Mouse (Mus musculus) megakaryocyte, embryonic 14.5 days (primary cell): ENCODE results near the gene Gnrhr. TPM values are rescaled to one million over a fixed set of nuclear protein-coding genes. Genes with fewer than 3 reads are reported as not detected.

Source experiments
- H3K27me3 ChIP-seq: replicated peaks from 2 replicates; pipeline ENCODE3; 2012; ENCODE audit warnings: inconsistent platforms
- H3K36me3 ChIP-seq: replicated peaks from 2 replicates; pipeline ENCODE3; 2012; ENCODE audit warnings: low read length, inconsistent platforms, mixed read lengths
- H3K4me1 ChIP-seq: 2 replicates; pipeline ENCODE4 v1.6.1; 2012; ENCODE audit warnings: inconsistent platforms
- H3K4me3 ChIP-seq: replicated peaks from 2 replicates; pipeline ENCODE3; 2012; ENCODE audit warnings: moderate library complexity, mild to moderate bottlenecking, inconsistent platforms
- H3K9me3 ChIP-seq: 2 replicates; pipeline ENCODE4 v1.6.1; 2012; ENCODE audit warnings: inconsistent platforms
- FLI1 ChIP-seq: IDR thresholded peaks from 2 replicates; pipeline ENCODE4 v1.6.1; 2012; ENCODE audit warnings: low read length, inconsistent platforms, mixed read lengths
- GATA1 ChIP-seq: IDR thresholded peaks from 3 replicates; pipeline ENCODE4 v1.6.1; 2012; ENCODE audit warnings: mixed read lengths, low read length, inconsistent platforms, borderline replicate concordance
- polyA plus RNA-seq: library from polyadenylated mRNA; stranded (reverse); fragments of >175 nt; gene quantifications from 2 replicates; pipeline ENCODE4 v1.2.3, GENCODE M21; 2012; ENCODE audit warnings: low replicate concordance; ENCODE audit not compliant: insufficient read depth

Gnrhr gene
- polyA plus RNA-seq, 1 experiment: not detected

- peak within 1 kb of the TSS; percentile 98 for H3K4me3 ChIP-seq
- peaks cover 11% of the 10 kb centered on the region; the same call in 1 of the 2 replicates for H3K4me1 ChIP-seq
- no peaks in the 10 kb centered on the region for H3K9me3 ChIP-seq
- H3K36me3 ChIP-seq: peaks cover 17% of the 10 kb centered on the region
- peak; percentile 56; the same call in 1 of the 2 replicates for TF ChIP-seq FLI1
- TF ChIP-seq GATA1: no peak
- H3K27me3 ChIP-seq: no peaks in the 10 kb centered on the region
Measured at GRCm38 (mm10) chr5:86172449-86173161, 25.1 kb downstream of the Gnrhr start, which contains the start of gene Uba6. Gene Uba6, minus strand, starts transcription at chr5:86172803.

- Histone ChIP-seq H3K27me3 (no peaks in the 10 kb centered on the region), H3K4me3 (peak overlapping the region; percentile 98), H3K4me1 (peaks cover 11% of the 10 kb centered on the region; the same call in 1 of the 2 replicates), H3K9me3 (no peaks in the 10 kb centered on the region), H3K36me3 (peaks cover 22% of the 10 kb centered on the region)
- TF ChIP-seq GATA1: no peak
- no peak for TF ChIP-seq FLI1
Measured at GRCm38 (mm10) chr5:86172088-86172448, 25.6 kb downstream of the Gnrhr start.

Other genes with a start within 250 kb of the Gnrhr start
- 1.7 TPM in 1 of 2 replicates, not detected in the other for gene Cenpc1, start 132.3 kb downstream of the Gnrhr start, polyA plus RNA-seq
- gene Stap1, start 126.2 kb downstream of the Gnrhr start, polyA plus RNA-seq: 0.97 and 21.5 TPM in 2 replicates
- gene Uba6, start 25.1 kb downstream of the Gnrhr start, polyA plus RNA-seq: 0.53 TPM in 1 of 2 replicates, not detected in the other
- gene Tmprss11c, start 91.4 kb upstream of the Gnrhr start, polyA plus RNA-seq: not detected in 2 replicates
- not detected in 2 replicates for gene Tmprss11d, start 175.5 kb upstream of the Gnrhr start, polyA plus RNA-seq